Mouse (Mus musculus) urinary bladder, postnatal 4 days (tissue): ENCODE data around the gene Zfp600.
"Not testable (repeated sequence)": the region's sequence is repeated elsewhere in the genome, so short reads cannot be mapped to it uniquely, and the experiment has no call there.

Experiments
- DNase-seq, 2 experiments: peaks; one replicate each; pipeline ENCODE4 v3.0.0; 2021 to 2022; ENCODE audit warnings: low spot score in 2 of 2

Zfp600 gene

GRCm38 (mm10) chr4:146156524-146156923, at the start of gene Zfp600:
Gene Zfp600, plus strand, starts transcription at chr4:146156824.
- not testable (repeated sequence) for DNase-seq

DNA sequence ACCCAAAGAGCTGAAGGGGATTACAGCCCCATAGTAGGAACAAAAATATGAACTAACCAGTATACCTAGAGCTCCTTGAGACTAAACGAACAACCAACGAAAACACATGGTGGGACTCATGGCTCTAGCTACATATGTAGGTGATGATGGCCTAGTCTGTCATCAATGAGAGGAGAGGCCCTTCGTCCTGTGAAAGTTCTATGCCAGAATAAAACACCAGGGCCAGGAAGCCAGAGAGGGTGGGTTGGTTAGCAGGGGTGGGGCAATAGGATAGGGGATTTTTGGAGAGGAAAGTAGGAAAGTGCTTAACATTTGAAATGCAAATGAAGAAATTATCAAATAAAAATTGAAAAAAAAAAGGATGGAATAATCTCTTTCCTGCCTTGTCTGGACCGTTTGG, 6.3 kb downstream of the Zfp600 start:
- peak; percentile 27 to 60 for DNase-seq

DNA sequence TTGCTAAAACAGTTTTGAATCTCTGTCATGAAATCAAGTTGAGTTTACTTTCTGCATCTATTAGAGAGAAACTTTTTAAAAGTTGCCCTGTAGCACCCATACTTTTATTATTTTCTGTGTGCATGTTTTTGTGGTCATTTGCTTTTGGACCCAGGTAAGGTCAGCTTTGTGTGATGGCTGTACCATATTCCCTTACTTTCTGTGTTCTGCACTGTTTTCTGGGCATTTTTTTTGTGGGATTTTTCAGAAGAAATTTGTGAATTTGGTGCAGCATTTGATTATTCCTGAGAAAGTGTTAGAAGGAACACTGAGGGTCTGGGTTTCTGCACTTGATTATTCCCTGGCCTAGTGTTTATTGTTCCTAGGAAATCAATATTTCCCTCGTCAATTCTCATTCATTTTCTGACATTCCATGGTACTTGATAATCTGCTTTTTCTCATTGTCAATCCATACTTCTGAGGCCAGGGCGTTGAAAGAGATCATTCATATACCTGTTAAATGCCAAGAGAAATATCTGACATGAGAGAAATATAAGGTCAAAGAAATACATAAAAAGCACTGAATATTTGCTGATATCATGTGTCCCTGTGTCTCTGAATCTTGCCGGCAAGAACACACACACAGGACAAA, 10.7 kb downstream of the Zfp600 start:
- not testable (repeated sequence) for DNase-seq

DNA sequence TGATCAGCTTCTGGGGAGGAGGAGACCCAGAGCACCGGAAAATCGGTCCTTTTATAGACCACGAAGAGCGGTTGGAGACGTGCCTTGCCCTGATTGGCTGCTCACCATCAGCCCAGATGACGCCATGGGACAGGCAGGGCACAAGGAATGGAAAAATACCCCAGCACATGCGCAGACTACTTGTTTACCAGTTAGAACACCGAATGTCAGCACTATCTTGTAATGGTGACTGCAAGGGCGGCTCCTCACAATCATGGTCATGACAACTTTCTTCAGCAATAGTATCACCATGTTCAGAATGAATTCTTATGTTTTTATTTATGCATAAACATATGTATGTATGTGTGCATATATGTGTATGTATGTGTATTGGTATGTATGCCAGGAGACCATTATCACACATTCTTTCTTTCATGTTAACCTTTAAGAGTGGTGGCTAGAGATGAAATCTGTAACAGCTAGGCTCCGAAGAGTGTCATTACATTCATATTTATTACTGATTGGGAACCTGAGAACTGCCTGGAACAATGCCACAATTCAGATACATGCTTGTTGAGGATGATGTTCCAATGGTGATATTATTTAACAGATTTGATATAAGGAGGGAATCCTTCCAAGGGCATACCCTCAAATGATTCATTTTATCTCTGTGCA, 11.4 kb downstream of the Zfp600 start:
- peak; percentile 24 to 71 for DNase-seq

DNA sequence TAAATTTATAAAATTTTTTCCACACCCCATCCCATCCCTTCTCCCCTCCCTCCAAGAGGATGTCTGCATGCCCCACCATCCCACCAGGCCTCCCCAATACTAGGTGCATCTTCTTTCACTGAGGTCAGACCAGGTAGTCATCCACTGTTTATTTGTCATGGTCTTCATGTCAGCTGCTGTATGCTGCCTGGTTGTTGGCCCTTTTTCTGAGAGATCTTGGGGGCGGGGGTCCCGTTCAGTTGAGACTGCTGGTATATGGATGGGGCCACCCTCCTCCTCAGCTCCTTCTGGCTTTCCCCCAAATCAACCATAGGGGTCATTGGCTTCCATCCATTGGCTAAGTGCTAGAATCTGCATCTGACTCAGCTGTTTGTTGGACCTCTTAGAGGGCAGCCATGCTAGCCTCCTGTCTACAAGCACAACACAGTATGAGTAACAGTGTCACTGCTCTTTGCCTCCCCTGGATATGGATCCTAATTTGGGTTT, 12.1 kb downstream of the Zfp600 start:
- DNase-seq = not testable (repeated sequence)

DNA sequence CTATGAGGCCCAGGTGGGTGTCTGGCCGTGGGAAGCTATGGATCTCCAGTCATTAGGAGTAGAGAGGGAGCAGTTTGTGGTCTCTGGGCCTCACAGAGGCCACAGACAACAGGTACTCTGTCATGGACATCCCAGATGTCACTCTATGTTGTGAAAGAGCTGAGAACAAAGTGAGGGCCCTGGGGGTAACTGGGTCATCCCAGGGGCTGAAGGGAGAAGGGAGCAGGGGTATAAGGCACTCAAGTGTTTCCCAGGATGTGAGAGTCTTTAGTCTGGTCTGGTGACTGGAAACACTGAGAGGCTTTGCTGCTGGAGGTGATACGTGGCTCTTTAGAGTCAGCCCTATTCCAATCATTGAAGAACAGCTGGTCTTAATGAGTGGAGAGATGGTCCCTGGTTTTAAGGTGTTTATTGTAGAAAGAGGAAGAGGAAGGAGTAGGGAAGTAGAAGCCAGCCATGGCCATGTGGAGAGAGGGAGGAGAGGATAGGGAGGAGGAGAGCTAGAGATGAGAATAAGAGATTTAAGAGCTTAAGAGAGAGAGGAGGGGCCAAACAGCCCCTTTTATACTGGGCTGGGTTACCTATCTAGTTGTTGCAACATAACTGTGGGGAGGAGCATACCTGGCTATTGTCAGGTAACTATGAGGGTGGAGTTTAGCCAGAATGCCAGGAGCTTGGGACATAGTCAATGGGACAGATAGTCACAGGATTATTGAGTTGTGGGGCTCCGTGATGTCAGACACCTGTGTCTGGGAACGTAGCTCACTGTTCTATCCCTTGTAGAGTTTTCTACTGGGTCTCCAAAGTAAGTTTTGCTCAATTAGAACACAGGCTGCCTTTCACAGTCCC, 17.0 kb downstream of the Zfp600 start:
- DNase-seq = peak; percentile 37 to 75

DNA sequence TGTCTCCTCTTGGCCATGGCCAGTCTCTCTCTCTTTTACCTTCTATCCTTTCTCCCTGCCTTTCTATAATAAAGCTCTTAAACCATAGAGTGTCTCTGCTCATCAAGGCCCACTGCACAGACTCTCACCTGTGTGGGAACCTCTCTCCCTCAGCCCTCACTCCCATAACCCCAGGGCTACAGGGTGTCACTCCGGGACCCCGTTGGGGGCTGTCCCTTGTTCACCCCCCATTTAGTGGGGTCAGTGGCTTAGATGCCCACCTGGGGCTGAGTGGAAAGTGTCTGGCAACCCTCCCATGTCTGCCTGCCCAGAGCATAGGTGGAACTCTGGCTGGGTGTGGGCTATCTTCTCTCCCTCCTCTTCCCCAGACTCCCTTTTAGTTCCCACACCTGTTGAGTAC, 47.7 kb downstream of the Zfp600 start:
- peak in 1 of 2 experiments; percentile 54 for DNase-seq

DNA sequence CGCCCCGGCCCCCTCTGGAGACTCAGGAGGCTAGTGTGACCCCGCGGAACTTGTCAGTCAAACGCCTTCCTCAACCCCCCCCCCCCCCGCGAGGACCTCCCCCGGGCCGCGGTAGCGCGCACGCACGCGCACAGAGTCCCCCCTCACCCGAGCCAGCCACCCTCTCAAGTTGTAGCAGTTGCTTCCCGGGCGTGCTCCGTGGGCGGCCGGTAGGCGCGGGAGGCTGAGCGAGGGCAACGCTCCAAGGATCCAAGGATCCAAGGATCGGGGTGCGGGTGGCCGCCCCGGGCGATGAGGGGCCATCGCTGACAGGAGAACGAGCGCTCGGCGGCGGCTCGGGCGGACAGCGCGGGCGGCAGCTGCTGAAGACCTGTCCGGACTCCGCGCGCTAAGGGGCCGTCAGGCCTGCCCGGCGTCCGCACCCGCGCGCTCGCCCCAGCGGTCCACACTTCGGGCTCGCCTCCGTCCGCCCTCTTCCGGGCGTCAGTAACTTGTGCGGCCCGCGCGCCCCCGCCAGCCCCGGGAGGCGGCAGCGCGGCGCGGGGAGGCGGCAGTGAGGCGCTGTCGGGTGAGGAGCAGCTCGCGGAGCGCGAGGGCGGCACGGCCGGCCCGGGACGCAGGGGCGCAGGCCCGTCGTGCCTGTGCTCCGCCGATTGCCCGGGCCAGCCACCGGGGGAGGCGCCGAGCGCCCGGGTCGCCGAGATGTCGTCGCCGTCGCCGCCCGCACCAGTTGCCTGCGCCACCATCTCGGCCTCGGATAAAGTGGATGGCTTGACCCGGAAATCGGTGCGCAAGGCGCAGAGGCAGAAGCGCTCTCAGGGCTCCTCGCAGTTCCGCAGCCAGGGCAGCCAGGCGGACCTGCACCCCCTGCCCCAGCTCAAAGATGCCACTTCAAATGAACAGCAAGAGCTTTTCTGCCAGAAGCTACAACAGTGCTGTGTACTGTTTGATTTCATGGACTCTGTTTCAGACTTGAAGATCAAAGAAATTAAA, 82.9 kb downstream of the Zfp600 start:
- not testable (repeated sequence) for DNase-seq

GRCm38 (mm10) chr4:146242119-146242518, 85.5 kb downstream of the Zfp600 start:
- DNase-seq = peak; percentile 19 to 57
